ENCODE assay signal across 24 mouse cellular contexts in the genomic region with DNA sequence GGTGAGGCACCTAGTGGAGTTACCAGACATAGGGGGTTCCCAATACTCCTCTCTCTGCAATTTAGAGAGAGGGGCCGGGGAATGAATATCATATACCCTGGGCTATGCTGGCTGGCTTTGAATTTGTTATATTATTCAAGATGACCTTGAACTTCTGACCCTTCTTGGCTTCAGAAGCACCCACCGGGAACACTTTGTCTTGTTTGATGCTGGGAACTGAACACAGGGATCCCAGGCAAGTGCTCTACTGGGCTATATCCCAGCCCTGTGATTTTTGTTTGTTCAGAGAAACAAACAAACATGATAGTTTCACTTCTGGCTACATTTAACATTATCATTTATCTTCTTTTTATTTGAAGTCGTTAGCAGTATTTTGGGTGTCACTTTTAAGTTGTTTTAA. TPM values are rescaled to one million over a fixed set of nuclear protein-coding genes. Genes with fewer than 3 reads are reported as not detected.
DNase-seq lines count a peak whose midpoint lies in the region; ATAC-seq and TF ChIP-seq lines count a peak whose summit lies in the region.
"Had no signal": no experiment of that assay in that cellular context is flagged by ENCODE, and none has a peak within 500 bp of the region (broad histone marks: within the 10 kb centered on the region; RNA-seq: fewer than 3 reads in every experiment).

No protein-coding gene starts in this region.

- WGBS in liver, adult 2 months: 38% methylated on average over 3 of the region's 3 CpGs
- WGBS in liver, embryonic 11.5 days: 81% methylated on average over 3 of the region's 3 CpGs
- 78% methylated on average over 3 of the region's 3 CpGs for WGBS in liver, embryonic 13.5 days (ENCODE audit: insufficient replicate concordance)

- H3K79me2 ChIP-seq in liver, adult 2 months (ENCODE audit: control insufficient read depth, insufficient read depth, low read length): peaks cover 3% of the 10 kb centered on the region; the same call in 1 of the 2 replicates

- TF ChIP-seq POLR2A in liver, adult 2 months (IDR thresholded peaks at IDR 0.05; ENCODE audit: extremely low read depth, insufficient read depth, low read length): no peak

- DNase-seq in liver, adult 2 months (ENCODE audit: extremely low read depth, low read depth, low spot score): peak; percentile 70
- DNase-seq in liver, embryonic 11.5 days (ENCODE audit: low spot score): no peak
- DNase-seq in ES-CJ7 (ENCODE audit: low read depth, low spot score): peak; percentile 48
- no peak for DNase-seq in liver, embryonic 13.5 days
- peak; percentile 38 for DNase-seq in testis, postnatal 14 days (ENCODE audit: low spot score)
- no peak for DNase-seq in right cerebral cortex, adult 18-20 months
- DNase-seq: adrenal gland, adult 2 months; adrenal gland, postnatal 25 days; cerebellum, adult 2 months; cerebellum, postnatal 14 days; embryo, embryonic 11 days; gastrocnemius, postnatal 10 days; heart, postnatal 14 days had no signal

- no peak overlapping the region for H3K9ac ChIP-seq in liver, adult 2 months (ENCODE audit: low read depth, low read length)
- H3K9ac ChIP-seq in liver, embryonic 11.5 days (ENCODE audit: low read depth, low read length): no peak overlapping the region
- no peak overlapping the region for H3K9ac ChIP-seq in liver, embryonic 13.5 days
- H3K9ac ChIP-seq: embryonic facial prominence, embryonic 15.5 days; heart, embryonic 15.5 days; hindbrain, embryonic 13.5 days had no signal

- H3K36me3 ChIP-seq in liver, adult 2 months (ENCODE audit: control insufficient read depth, insufficient read depth, low read length): peaks cover 40% of the 10 kb centered on the region
- peaks cover 34% of the 10 kb centered on the region for H3K36me3 ChIP-seq in liver, embryonic 11.5 days (ENCODE audit: control insufficient read depth, insufficient read depth, low read length)
- H3K36me3 ChIP-seq in liver, embryonic 13.5 days: peaks cover 62% of the 10 kb centered on the region

- TF ChIP-seq CTCF in liver, adult 2 months (IDR thresholded peaks at IDR 0.05; ENCODE audit: low read depth, low read length): no peak

- no peaks in the 10 kb centered on the region for H3K9me3 ChIP-seq in liver, embryonic 11.5 days (ENCODE audit: control insufficient read depth, low read length)
- no peaks in the 10 kb centered on the region for H3K9me3 ChIP-seq in liver, embryonic 13.5 days (replicated peaks)
- H3K9me3 ChIP-seq: embryonic facial prominence, embryonic 15.5 days; forebrain, embryonic 10.5 days; G1E; heart, embryonic 15.5 days; hindbrain, embryonic 13.5 days had no signal

- ATAC-seq in liver, embryonic 11.5 days (replicated peaks; ENCODE audit: low FRiP score): no peak
- ATAC-seq in liver, embryonic 13.5 days (ENCODE audit: low read depth): no peak
- no peak for ATAC-seq in granulocyte monocyte progenitor cell, adult 5-6 weeks (replicated peaks; ENCODE audit: poor library complexity, severe bottlenecking)
- ATAC-seq: forebrain, embryonic 14.5 days had no signal

- peaks cover 3% of the 10 kb centered on the region; the same call in 1 of the 2 replicates for H3K4me1 ChIP-seq in liver, adult 2 months (ENCODE audit: control insufficient read depth, insufficient read depth, low read length)
- peaks cover 18% of the 10 kb centered on the region for H3K4me1 ChIP-seq in liver, embryonic 11.5 days (replicated peaks; ENCODE audit: control insufficient read depth, insufficient read depth, low read length)
- peaks cover 58% of the 10 kb centered on the region for H3K4me1 ChIP-seq in liver, embryonic 13.5 days (replicated peaks)

- no peak overlapping the region for H3K4me3 ChIP-seq in liver, adult 2 months (ENCODE audit: insufficient read depth, low read depth, low read length)
- H3K4me3 ChIP-seq in liver, embryonic 11.5 days (ENCODE audit: low read depth, low read length): no peak overlapping the region
- H3K4me3 ChIP-seq in liver, embryonic 13.5 days (replicated peaks): no peak overlapping the region
- H3K4me3 ChIP-seq: embryonic facial prominence, embryonic 15.5 days; forebrain, embryonic 10.5 days; heart, adult 2 months; heart, embryonic 15.5 days; hindbrain, embryonic 13.5 days had no signal

- no peak overlapping the region for H3K4me2 ChIP-seq in liver, embryonic 11.5 days
- no peak overlapping the region for H3K4me2 ChIP-seq in liver, embryonic 13.5 days
- H3K4me2 ChIP-seq: embryonic facial prominence, embryonic 15.5 days; heart, embryonic 11.5 days; heart, embryonic 15.5 days; hindbrain, embryonic 13.5 days had no signal

- no peaks in the 10 kb centered on the region for H3K27me3 ChIP-seq in liver, adult 2 months (ENCODE audit: control insufficient read depth, insufficient read depth, low read length)
- H3K27me3 ChIP-seq in liver, embryonic 11.5 days (replicated peaks; ENCODE audit: control insufficient read depth, insufficient read depth, low read length): no peaks in the 10 kb centered on the region
- no peaks in the 10 kb centered on the region for H3K27me3 ChIP-seq in liver, embryonic 13.5 days
- H3K27me3 ChIP-seq: embryonic facial prominence, embryonic 15.5 days; heart, embryonic 15.5 days; hindbrain, embryonic 13.5 days had no signal

- 0 out of 2 replicates have a peak overlapping the region, but pooled peaks have one; percentile 39 for H3K27ac ChIP-seq in liver, adult 2 months (replicated peaks; ENCODE audit: insufficient read depth, low read depth, low read length)
- H3K27ac ChIP-seq in liver, embryonic 11.5 days (ENCODE audit: low read depth, low read length): no peak overlapping the region
- peak overlapping the region; percentile 87 for H3K27ac ChIP-seq in liver, embryonic 13.5 days
- H3K27ac ChIP-seq: embryonic facial prominence, embryonic 15.5 days; forebrain, embryonic 10.5 days; heart, adult 2 months; heart, embryonic 15.5 days; hindbrain, embryonic 13.5 days had no signal

RNA-seq across cellular contexts. Expression of gene Rcc1, which starts 2.0 kb away (rescaled TPM):
- 3.0 and 4.2 TPM in 2 replicates for total RNA-seq in liver, adult 2 months (2014; rRNA removed)
- polyA plus RNA-seq in liver, adult 2 months (2012; rRNA removed): 2.8 and 4.0 TPM in 2 replicates
- 99.8 and 105 TPM in 2 replicates for polyA plus RNA-seq in liver, embryonic 11.5 days (2014; fragmentation: Nextera tagmentation; extraction: Ambion mirVana)
- polyA plus RNA-seq in liver, embryonic 13.5 days (2015; fragmentation: Nextera tagmentation; extraction: Ambion mirVana): 79.4 and 80.2 TPM in 2 replicates
- 58.8 and 68.9 TPM in 2 replicates for total RNA-seq in granulocyte monocyte progenitor cell, adult 5-6 weeks (2014; fragmentation: Nextera tagmentation)
- total RNA-seq in granulocyte monocyte progenitor cell, adult 5-6 weeks (2017): 46.8 and 53.3 TPM in 2 replicates

RNA-seq across cellular contexts. Expression of gene Trnau1ap, which starts 26.1 kb away (rescaled TPM):
- total RNA-seq in liver, adult 2 months (2014; rRNA removed): 28.3 and 29.5 TPM in 2 replicates
- 11.2 and 12.2 TPM in 2 replicates for polyA plus RNA-seq in liver, adult 2 months (2012; rRNA removed)
- polyA plus RNA-seq in liver, embryonic 11.5 days (2014; fragmentation: Nextera tagmentation; extraction: Ambion mirVana): 80.1 and 89.3 TPM in 2 replicates
- polyA plus RNA-seq in liver, embryonic 13.5 days (2015; fragmentation: Nextera tagmentation; extraction: Ambion mirVana): 43.1 and 45.3 TPM in 2 replicates
- 29.7 and 36.3 TPM in 2 replicates for total RNA-seq in granulocyte monocyte progenitor cell, adult 5-6 weeks (2014; fragmentation: Nextera tagmentation)
- 37.8 and 54.9 TPM in 2 replicates for total RNA-seq in granulocyte monocyte progenitor cell, adult 5-6 weeks (2017)

RNA-seq across cellular contexts. Expression of gene Rab42, which starts 52.2 kb away (rescaled TPM):
- 0.40 TPM in 1 of 2 replicates, not detected in the other for total RNA-seq in liver, adult 2 months (2014; rRNA removed)
- not detected in 2 replicates for polyA plus RNA-seq in liver, adult 2 months (2012; rRNA removed)
- polyA plus RNA-seq in liver, embryonic 11.5 days (2014; fragmentation: Nextera tagmentation; extraction: Ambion mirVana): 0.75 and 1.5 TPM in 2 replicates
- polyA plus RNA-seq in liver, embryonic 13.5 days (2015; fragmentation: Nextera tagmentation; extraction: Ambion mirVana): 0.44 and 1.2 TPM in 2 replicates
- 3.2 TPM in 1 of 2 replicates, not detected in the other for total RNA-seq in granulocyte monocyte progenitor cell, adult 5-6 weeks (2014; fragmentation: Nextera tagmentation)
- total RNA-seq in granulocyte monocyte progenitor cell, adult 5-6 weeks (2017): not detected in 2 replicates
- total RNA-seq: common myeloid progenitor, adult 5-6 weeks; G1E; hematopoietic stem cell, adult 5-6 weeks had no signal

Comparison
In these comparisons a context has a peak if more than half of its experiments do, and no peak if none do; other contexts are left out.
1. DNase-seq: peak in liver, adult 2 months (single experiment), ES-CJ7 (single experiment) and testis, postnatal 14 days (single experiment); none in liver, embryonic 11.5 days (single experiment), liver, embryonic 13.5 days (single experiment) and right cerebral cortex, adult 18-20 months (single experiment).
2. RNA of gene Rcc1, which starts 2.0 kb away (polyA plus RNA-seq): 99.8 to 105 TPM in liver, embryonic 11.5 days and 79.4 to 80.2 TPM in liver, embryonic 13.5 days; 2.8 to 4.0 TPM in liver, adult 2 months; every median in the first group is over 10 times any median in the second.